Mouse (Mus musculus): ENCODE data around the gene Moap1. TPM values are rescaled to one million over a fixed set of nuclear protein-coding genes. Genes with fewer than 3 reads are reported as not detected.
A peak's percentile ranks its signal among the peaks of the same experiment; 100 is the strongest.

Gene Moap1
- polyA plus RNA-seq, 1 experiment, result not detected

- H3K27ac ChIP-seq (ENCODE audit: control insufficient read depth, insufficient read depth, low read depth, low read length, poor library complexity), result no peak overlapping the region
- 44% methylated on average over 13 of the region's 13 CpGs for WGBS
- H3K4me3 ChIP-seq (replicated peaks; ENCODE audit: control insufficient read depth, low read depth, low read length), result no peak overlapping the region
- H3K4me1 ChIP-seq (ENCODE audit: control insufficient read depth, insufficient read depth, low read length), result no peaks in the 10 kb centered on the region; the same call in 1 of the 2 replicates
- TF ChIP-seq CTCF (IDR thresholded peaks at IDR 0.05; ENCODE audit: control insufficient read depth, insufficient read depth, low read length) (peak; percentile 55), POLR2A (IDR thresholded peaks at IDR 0.05; ENCODE audit: borderline replicate concordance, control insufficient read depth, low read depth, low read length) (no peak)
Observed at GRCm38 (mm10) chr12:102719552-102720315, 23.7 kb downstream of the Moap1 start.

GRCm38 (mm10) chr12:102714654-102715395, 28.6 kb downstream of the Moap1 start:
- 79% methylated on average over 10 of the region's 10 CpGs for WGBS
- H3K4me1 ChIP-seq (ENCODE audit: control insufficient read depth, insufficient read depth, low read length), result peaks cover 3% of the 10 kb centered on the region; the same call in 1 of the 2 replicates
- no peak overlapping the region for H3K4me3 ChIP-seq (replicated peaks; ENCODE audit: control insufficient read depth, low read depth, low read length)
- TF ChIP-seq CTCF (IDR thresholded peaks at IDR 0.05; ENCODE audit: control insufficient read depth, insufficient read depth, low read length) (no peak), POLR2A (IDR thresholded peaks at IDR 0.05; ENCODE audit: borderline replicate concordance, control insufficient read depth, low read depth, low read length) (no peak)
- H3K27ac ChIP-seq (ENCODE audit: control insufficient read depth, insufficient read depth, low read depth, low read length, poor library complexity), result no peak overlapping the region

- WGBS, result 63% methylated on average over 2 of the region's 2 CpGs
- H3K27ac ChIP-seq (ENCODE audit: control insufficient read depth, insufficient read depth, low read depth, low read length, poor library complexity), result no peak overlapping the region
- TF ChIP-seq POLR2A (IDR thresholded peaks at IDR 0.05; ENCODE audit: borderline replicate concordance, control insufficient read depth, low read depth, low read length), result no peak
- TF ChIP-seq CTCF (IDR thresholded peaks at IDR 0.05; ENCODE audit: control insufficient read depth, insufficient read depth, low read length), result no peak
Observed at GRCm38 (mm10) chr12:102714116-102714515, 29.3 kb downstream of the Moap1 start.

GRCm38 (mm10) chr12:102713153-102713865, 30.2 kb downstream of the Moap1 start:
- 22% methylated on average over 20 of the region's 20 CpGs for WGBS
- H3K4me1 ChIP-seq (ENCODE audit: control insufficient read depth, insufficient read depth, low read length), result peaks cover 3% of the 10 kb centered on the region; the same call in 1 of the 2 replicates
- no peak for TF ChIP-seq POLR2A (IDR thresholded peaks at IDR 0.05; ENCODE audit: borderline replicate concordance, control insufficient read depth, low read depth, low read length)
- TF ChIP-seq CTCF (IDR thresholded peaks at IDR 0.05; ENCODE audit: control insufficient read depth, insufficient read depth, low read length), result no peak
- peak overlapping the region; percentile 90 for H3K27ac ChIP-seq (ENCODE audit: control insufficient read depth, insufficient read depth, low read depth, low read length, poor library complexity)
- peak overlapping the region; percentile 45 for H3K4me3 ChIP-seq (replicated peaks; ENCODE audit: control insufficient read depth, low read depth, low read length)

More at GRCm38 (mm10) chr12:102714116-102714515, 29.3 kb downstream of the Moap1 start:
- Histone ChIP-seq H3K4me1 (ENCODE audit: control insufficient read depth, insufficient read depth, low read length) (peaks cover 3% of the 10 kb centered on the region; the same call in 1 of the 2 replicates), H3K4me3 (replicated peaks; ENCODE audit: control insufficient read depth, low read depth, low read length) (no peak overlapping the region)

- H3K4me1 ChIP-seq (ENCODE audit: control insufficient read depth, insufficient read depth, low read length), result peaks cover 3% of the 10 kb centered on the region; the same call in 1 of the 2 replicates
- H3K27ac ChIP-seq (ENCODE audit: control insufficient read depth, insufficient read depth, low read depth, low read length, poor library complexity), result no peak overlapping the region
- TF ChIP-seq CTCF (IDR thresholded peaks at IDR 0.05; ENCODE audit: control insufficient read depth, insufficient read depth, low read length) (no peak), POLR2A (IDR thresholded peaks at IDR 0.05; ENCODE audit: borderline replicate concordance, control insufficient read depth, low read depth, low read length) (no peak)
- WGBS, result 75% methylated on average over 4 of the region's 4 CpGs
- H3K4me3 ChIP-seq (replicated peaks; ENCODE audit: control insufficient read depth, low read depth, low read length), result no peak overlapping the region
Observed at GRCm38 (mm10) chr12:102710851-102711375, 32.5 kb downstream of the Moap1 start.

GRCm38 (mm10) chr12:102709896-102710295, 33.6 kb downstream of the Moap1 start:
- H3K27ac ChIP-seq (ENCODE audit: control insufficient read depth, insufficient read depth, low read depth, low read length, poor library complexity), result no peak overlapping the region
- peaks cover 3% of the 10 kb centered on the region; the same call in 1 of the 2 replicates for H3K4me1 ChIP-seq (ENCODE audit: control insufficient read depth, insufficient read depth, low read length)
- TF ChIP-seq CTCF (IDR thresholded peaks at IDR 0.05; ENCODE audit: control insufficient read depth, insufficient read depth, low read length) (no peak), POLR2A (IDR thresholded peaks at IDR 0.05; ENCODE audit: borderline replicate concordance, control insufficient read depth, low read depth, low read length) (no peak)
- 88% methylated on average over 5 of the region's 5 CpGs for WGBS
- no peak overlapping the region for H3K4me3 ChIP-seq (replicated peaks; ENCODE audit: control insufficient read depth, low read depth, low read length)

- 67% methylated on average over 11 of the region's 11 CpGs for WGBS
Observed at GRCm38 (mm10) chr12:102708220-102708619, 35.2 kb downstream of the Moap1 start.

More at GRCm38 (mm10) chr12:102708220-102708619, 35.2 kb downstream of the Moap1 start:
- Histone ChIP-seq H3K27ac (ENCODE audit: control insufficient read depth, insufficient read depth, low read depth, low read length, poor library complexity) (no peak overlapping the region), H3K4me1 (ENCODE audit: control insufficient read depth, insufficient read depth, low read length) (no peaks in the 10 kb centered on the region; the same call in 1 of the 2 replicates), H3K4me3 (replicated peaks; ENCODE audit: control insufficient read depth, low read depth, low read length) (no peak overlapping the region)
- TF ChIP-seq POLR2A (IDR thresholded peaks at IDR 0.05; ENCODE audit: borderline replicate concordance, control insufficient read depth, low read depth, low read length) (no peak), CTCF (IDR thresholded peaks at IDR 0.05; ENCODE audit: control insufficient read depth, insufficient read depth, low read length) (peak; percentile 36; the same call in 1 of the 2 replicates)

All from bone marrow, adult 2 months (tissue).